Mouse (Mus musculus) lung, embryonic 16.5 days (tissue): Measurements from ENCODE around the gene Cyp3a13. TPM values are rescaled to one million over a fixed set of nuclear protein-coding genes. Genes with fewer than 3 reads are reported as not detected.
"Not testable (repeated sequence)": the region's sequence is repeated elsewhere in the genome, so short reads cannot be mapped to it uniquely, and the experiment has no call there.

Experiments
- ATAC-seq: fragments of 200-750 bp; cut with Nextera tagmentation; 2 replicates; pipeline ENCODE4 v1.8.0; 2017; ENCODE audit warnings: low read depth, mild to moderate bottlenecking, moderate library complexity
- H3K27ac ChIP-seq: fragments of 300-500 bp; sonication (generic); 2 replicates; pipeline ENCODE4 v1.5.1; 2014; ENCODE audit warnings: mild to moderate bottlenecking, control low read depth, low read length
- H3K27me3 ChIP-seq: fragments of 300-500 bp; sonication (generic); 2 replicates; pipeline ENCODE4 v1.6.1; 2014; ENCODE audit warnings: low read depth, low read length, mixed read lengths; ENCODE audit not compliant: control insufficient read depth, insufficient read depth
- H3K36me3 ChIP-seq: fragments of 300-500 bp; sonication (generic); 2 replicates; pipeline ENCODE4 v1.6.1; 2014; ENCODE audit warnings: low read length; ENCODE audit not compliant: control insufficient read depth, insufficient read depth
- H3K4me1 ChIP-seq: fragments of 300-500 bp; sonication (generic); replicated peaks from 2 replicates; pipeline ENCODE4 v1.6.1; 2014; ENCODE audit warnings: low read length, mixed read lengths; ENCODE audit not compliant: control insufficient read depth, insufficient read depth
- H3K4me2 ChIP-seq: fragments of 300-500 bp; sonication (generic); 2 replicates; pipeline ENCODE4 v1.6.1; 2014; ENCODE audit warnings: low read depth, low read length, control low read depth
- H3K4me3 ChIP-seq: fragments of 300-500 bp; sonication (generic); 2 replicates; pipeline ENCODE4 v1.5.1; 2014; ENCODE audit warnings: mild to moderate bottlenecking, low read length, control low read depth
- H3K9ac ChIP-seq: fragments of 300-500 bp; sonication (generic); 2 replicates; pipeline ENCODE4 v1.6.1; 2014; ENCODE audit warnings: low read length, control low read depth
- H3K9me3 ChIP-seq: fragments of 300-500 bp; sonication (generic); 2 replicates; pipeline ENCODE4 v1.6.1; 2016; ENCODE audit warnings: low read length; ENCODE audit not compliant: control insufficient read depth
- WGBS: fragments of 180-500 bp; shearing (Covaris S2); extraction: QIAGEN DNeasy Blood & Tissue Kit; methylation state at CpG from one replicate; pipeline ENCODE4 v1.1.7; 2014; 5-methylcytosine and 5-hydroxymethylcytosine counted together
- polyA plus RNA-seq: library from polyadenylated mRNA; unstranded; fragments of >200 nt; fragmentation: Nextera tagmentation; extraction: Ambion mirVana; gene quantifications from 2 replicates; pipeline ENCODE4 v1.2.1, GENCODE M21; 2015

The Cyp3a13 gene
- polyA plus RNA-seq, 1 experiment from 2014 or later, result 0.77 TPM

DNA sequence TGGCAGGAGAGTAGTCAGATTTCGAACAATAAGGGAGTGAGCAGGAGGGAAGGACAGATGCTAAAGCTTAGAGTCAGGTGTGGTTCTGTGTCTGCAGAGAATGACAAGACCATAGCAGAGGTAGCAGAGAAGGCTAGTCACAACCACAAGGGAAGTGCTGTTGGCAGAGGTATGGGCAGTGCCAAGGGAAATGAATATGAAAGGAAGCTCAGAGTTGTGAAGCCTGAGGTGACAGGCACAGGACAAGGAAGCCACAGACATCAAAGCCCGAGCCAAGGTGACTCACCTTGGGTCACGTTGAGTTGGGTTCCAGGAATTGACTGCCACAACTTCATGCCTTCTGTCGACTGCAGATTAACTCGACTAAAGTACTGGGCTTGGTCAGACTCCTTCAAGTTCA is 64.5 kb downstream of the Cyp3a13 start:
- ATAC-seq, H3K27ac ChIP-seq, H3K4me3 ChIP-seq: not testable (repeated sequence)

DNA sequence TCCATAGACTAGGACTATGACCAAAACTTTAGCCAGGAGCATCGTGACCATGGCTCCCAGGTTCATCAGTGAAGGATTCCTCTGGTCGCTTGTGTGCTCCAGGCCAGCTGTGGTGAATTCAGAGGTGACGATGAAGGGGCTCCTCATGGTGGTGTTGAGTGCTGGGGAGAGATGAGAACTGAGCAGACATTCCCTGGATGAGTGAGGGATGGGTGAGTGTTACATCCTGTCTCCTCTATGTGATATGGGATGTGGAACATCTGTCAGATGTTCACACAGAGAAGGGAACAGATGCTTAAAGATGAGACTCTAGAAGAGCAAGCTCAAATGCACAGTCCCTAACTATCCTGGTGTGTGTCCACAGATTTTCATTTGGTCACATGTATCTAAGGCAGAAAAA is 66.5 kb downstream of the Cyp3a13 start:
- 37% methylated on average over 3 of the region's 3 CpGs for WGBS
- not testable (repeated sequence) for H3K27me3 ChIP-seq, H3K4me1 ChIP-seq, H3K9ac ChIP-seq, H3K27ac ChIP-seq, H3K4me2 ChIP-seq, H3K36me3 ChIP-seq, H3K4me3 ChIP-seq, H3K9me3 ChIP-seq
- peak; percentile 95 for ATAC-seq

More for the DNA sequence above, 64.5 kb downstream of the Cyp3a13 start:
- not testable (repeated sequence) for H3K4me1 ChIP-seq, H3K4me2 ChIP-seq, H3K27me3 ChIP-seq, H3K9me3 ChIP-seq, H3K36me3 ChIP-seq, H3K9ac ChIP-seq
- 67% methylated on average over 4 of the region's 5 CpGs for WGBS

DNA sequence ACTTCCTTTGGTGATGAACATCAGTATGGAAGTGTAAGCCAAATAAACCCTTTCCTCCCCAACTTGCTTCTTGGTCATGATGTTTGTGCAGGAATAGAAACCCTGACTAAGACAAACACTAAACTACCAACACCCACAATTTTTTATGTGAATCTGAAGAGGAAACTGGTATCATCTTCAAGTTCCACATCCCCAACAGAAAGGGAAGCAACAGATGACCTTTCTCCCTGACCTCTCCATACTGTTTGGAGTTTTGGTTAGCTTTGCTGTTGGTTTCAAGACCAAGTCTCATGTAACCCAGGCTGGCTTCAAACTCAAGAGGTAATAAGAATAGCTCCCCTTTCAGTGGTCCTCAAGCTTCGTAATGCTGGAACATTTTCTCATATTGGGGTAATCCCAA is 71.1 kb downstream of the Cyp3a13 start:
- not testable (repeated sequence) for H3K27me3 ChIP-seq, H3K9me3 ChIP-seq, H3K27ac ChIP-seq, H3K4me3 ChIP-seq, ATAC-seq, H3K36me3 ChIP-seq, H3K4me1 ChIP-seq, H3K4me2 ChIP-seq, H3K9ac ChIP-seq
- WGBS, result 93% methylated on average over 1 of the region's 1 CpGs

Other genes with a start within 250 kb of the Cyp3a13 start
- 14.2 and 16.3 TPM in 2 replicates for gene Agfg2, start 236.9 kb downstream of the Cyp3a13 start, polyA plus RNA-seq
- 1.6 and 1.9 TPM in 2 replicates for gene Nyap1, start 180.0 kb downstream of the Cyp3a13 start, polyA plus RNA-seq
- 140 and 146 TPM in 2 replicates for gene Tsc22d4, start 175.9 kb downstream of the Cyp3a13 start, polyA plus RNA-seq
- 25.9 and 30.5 TPM in 2 replicates for gene Ppp1r35, start 142.8 kb downstream of the Cyp3a13 start, polyA plus RNA-seq
- 10.0 and 10.5 TPM in 2 replicates for gene Mepce, start 134.0 kb downstream of the Cyp3a13 start, polyA plus RNA-seq
- gene Zcwpw1, start 133.8 kb downstream of the Cyp3a13 start, polyA plus RNA-seq, result 24.3 and 26.8 TPM in 2 replicates
- gene Pilra, start 85.3 kb downstream of the Cyp3a13 start, polyA plus RNA-seq, result 4.4 and 5.2 TPM in 2 replicates
- 1.1 and 1.8 TPM in 2 replicates for gene Pilrb1, start 63.5 kb downstream of the Cyp3a13 start, polyA plus RNA-seq
- 1.1 and 1.5 TPM in 2 replicates for gene Pilrb2, start 49.8 kb downstream of the Cyp3a13 start, polyA plus RNA-seq
- 0.08 and 0.10 TPM in 2 replicates for gene Gjc3, start 41.5 kb upstream of the Cyp3a13 start, polyA plus RNA-seq
- gene Azgp1, start 59.9 kb upstream of the Cyp3a13 start, polyA plus RNA-seq, result 1.1 TPM in 1 of 2 replicates, not detected in the other
- not detected in 2 replicates for gene Smok3a, start 99.6 kb upstream of the Cyp3a13 start, polyA plus RNA-seq
- not detected in 2 replicates for gene Smok3b, start 99.8 kb upstream of the Cyp3a13 start, polyA plus RNA-seq
- gene Smok3c, start 131.6 kb upstream of the Cyp3a13 start, polyA plus RNA-seq, result not detected in 2 replicates
- 14.8 and 18.1 TPM in 2 replicates for gene Zkscan1, start 163.5 kb upstream of the Cyp3a13 start, polyA plus RNA-seq
- gene Zscan21, start 195.3 kb upstream of the Cyp3a13 start, polyA plus RNA-seq, result 57.9 and 61.5 TPM in 2 replicates
- 22.8 and 24.0 TPM in 2 replicates for gene Zfp113, start 234.1 kb upstream of the Cyp3a13 start, polyA plus RNA-seq
- 292 and 301 TPM in 2 replicates for gene Cops6, start 239.5 kb upstream of the Cyp3a13 start, polyA plus RNA-seq